Mouse (Mus musculus): Measurements from ENCODE around the gene Gm7029.

DNA sequence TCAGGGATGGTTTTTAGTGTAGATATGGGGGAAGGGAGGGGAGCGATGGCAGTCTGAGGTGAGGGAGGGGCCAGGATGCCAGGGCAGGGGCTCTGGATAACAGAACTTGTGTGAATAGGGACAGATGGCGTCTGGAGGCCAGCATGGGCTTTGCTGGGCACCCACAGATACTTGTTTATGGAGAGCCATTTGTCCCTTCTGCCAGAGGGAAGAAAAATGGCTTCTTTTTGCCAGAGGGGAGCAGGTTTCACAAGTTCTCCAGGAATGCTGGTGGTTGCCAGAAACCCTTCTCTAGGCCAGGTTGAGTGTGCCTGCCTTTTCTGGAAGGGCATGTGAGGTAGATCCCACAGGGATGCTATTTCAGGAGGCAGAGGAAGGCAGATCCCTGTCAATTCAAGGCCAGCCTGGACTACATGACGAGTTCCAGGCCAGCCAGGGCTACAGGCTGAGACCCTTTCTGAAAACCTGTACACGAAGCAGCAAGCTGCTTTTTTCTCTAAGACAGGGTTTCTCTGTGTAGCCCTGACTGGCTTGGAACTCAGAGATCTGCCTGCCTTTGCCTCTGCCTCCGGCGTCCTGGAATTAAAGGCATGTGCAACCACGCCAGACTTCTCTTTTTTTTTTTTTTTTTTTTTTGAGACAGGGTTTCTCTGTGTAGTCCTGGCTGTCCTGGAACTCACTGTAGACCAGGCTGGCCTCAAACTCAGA lies 26.8 kb downstream of the Gm7029 start:
- no peak for TF ChIP-seq CTCF (IDR thresholded peaks at IDR 0.05; ENCODE audit: borderline replicate concordance, control insufficient read depth, extremely low read depth, insufficient read depth, low read length, poor library complexity)
- TF ChIP-seq POLR2A (IDR thresholded peaks at IDR 0.05; ENCODE audit: control insufficient read depth, extremely low read depth, insufficient read depth, low read length, poor library complexity): no peak

All from thymus, adult 2 months (tissue).